Mouse (Mus musculus): Measurements from ENCODE around the gene Padi3. TPM values are rescaled to one million over a fixed set of nuclear protein-coding genes. Genes with fewer than 3 reads are reported as not detected.

Gene Padi3
- polyA plus RNA-seq, 1 experiment: not detected

DNA sequence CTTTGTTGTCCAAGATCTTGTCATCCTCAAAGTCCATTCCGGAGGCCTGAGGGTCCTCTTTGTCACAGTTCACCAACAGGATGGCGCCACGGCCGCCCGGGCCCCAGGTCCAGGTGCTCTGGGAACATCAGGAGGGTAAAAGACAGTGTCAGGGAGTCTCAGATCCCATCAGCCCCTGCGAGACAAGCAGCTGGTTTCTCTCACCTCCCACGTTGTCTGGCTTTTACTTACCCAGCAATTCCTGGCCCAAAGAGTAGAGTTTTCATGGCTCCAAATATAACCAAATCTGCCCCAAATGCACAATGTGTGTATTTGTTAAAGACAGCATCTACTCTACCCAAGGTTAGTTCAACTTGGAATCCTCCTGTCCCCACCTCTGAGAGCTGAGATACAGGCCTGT is 48.8 kb downstream of the Padi3 start:
- H3K36me3 ChIP-seq (ENCODE audit: control insufficient read depth): no peaks in the 10 kb centered on the region; the same call in 1 of the 2 replicates
- no peak overlapping the region for H3K4me3 ChIP-seq (replicated peaks)
- H3K27me3 ChIP-seq (ENCODE audit: control insufficient read depth): no peaks in the 10 kb centered on the region
- no peak for TF ChIP-seq GATA1 (IDR thresholded peaks at IDR 0.05; ENCODE audit: low read length)
- TF ChIP-seq TAL1 (IDR thresholded peaks at IDR 0.05; ENCODE audit: low read length): no peak
- H3K9me3 ChIP-seq (ENCODE audit: control insufficient read depth, low read length): peaks cover 1% of the 10 kb centered on the region; the same call in 1 of the 2 replicates
- H3K4me1 ChIP-seq (ENCODE audit: control insufficient read depth): peaks cover 5% of the 10 kb centered on the region

- no peak overlapping the region for H3K4me3 ChIP-seq (replicated peaks)
- no peaks in the 10 kb centered on the region for H3K9me3 ChIP-seq (ENCODE audit: control insufficient read depth, low read length)
- peaks cover 10% of the 10 kb centered on the region for H3K4me1 ChIP-seq (ENCODE audit: control insufficient read depth)
- TF ChIP-seq GATA1 (IDR thresholded peaks at IDR 0.05; ENCODE audit: low read length): no peak
- no peak for TF ChIP-seq TAL1 (IDR thresholded peaks at IDR 0.05; ENCODE audit: low read length)
- no peaks in the 10 kb centered on the region; the same call in 1 of the 2 replicates for H3K36me3 ChIP-seq (ENCODE audit: control insufficient read depth)
- no peaks in the 10 kb centered on the region for H3K27me3 ChIP-seq (ENCODE audit: control insufficient read depth)
Measured at GRCm38 (mm10) chr4:140755811-140756210, 54.6 kb downstream of the Padi3 start.

- H3K4me3 ChIP-seq (replicated peaks): no peak overlapping the region
- peaks cover 13% of the 10 kb centered on the region for H3K4me1 ChIP-seq (ENCODE audit: control insufficient read depth)
- H3K9me3 ChIP-seq (ENCODE audit: control insufficient read depth, low read length): no peaks in the 10 kb centered on the region
- H3K36me3 ChIP-seq (ENCODE audit: control insufficient read depth): no peaks in the 10 kb centered on the region; the same call in 1 of the 2 replicates
- H3K27me3 ChIP-seq (ENCODE audit: control insufficient read depth): no peaks in the 10 kb centered on the region
- TF ChIP-seq GATA1 (IDR thresholded peaks at IDR 0.05; ENCODE audit: low read length) (no peak), TAL1 (IDR thresholded peaks at IDR 0.05; ENCODE audit: low read length) (no peak)
Measured at GRCm38 (mm10) chr4:140753366-140753765, 57.1 kb downstream of the Padi3 start.

GRCm38 (mm10) chr4:140750328-140750727 is 60.1 kb downstream of the Padi3 start:
- Histone ChIP-seq H3K9me3 (ENCODE audit: control insufficient read depth, low read length) (no peaks in the 10 kb centered on the region), H3K4me3 (replicated peaks) (peak overlapping the region; percentile 12), H3K4me1 (ENCODE audit: control insufficient read depth) (peaks cover 8% of the 10 kb centered on the region), H3K27me3 (ENCODE audit: control insufficient read depth) (no peaks in the 10 kb centered on the region), H3K36me3 (ENCODE audit: control insufficient read depth) (no peaks in the 10 kb centered on the region)
- TF ChIP-seq GATA1 (IDR thresholded peaks at IDR 0.05; ENCODE audit: low read length): no peak
- no peak for TF ChIP-seq TAL1 (IDR thresholded peaks at IDR 0.05; ENCODE audit: low read length)

GRCm38 (mm10) chr4:140747978-140748377 is 62.5 kb downstream of the Padi3 start:
- Histone ChIP-seq H3K9me3 (ENCODE audit: control insufficient read depth, low read length) (no peaks in the 10 kb centered on the region), H3K36me3 (ENCODE audit: control insufficient read depth) (no peaks in the 10 kb centered on the region), H3K27me3 (ENCODE audit: control insufficient read depth) (0 out of 2 replicates have a peak, but pooled peaks cover 5% of the 10 kb centered on the region), H3K4me3 (replicated peaks) (no peak overlapping the region), H3K4me1 (ENCODE audit: control insufficient read depth) (peaks cover 6% of the 10 kb centered on the region)
- TF ChIP-seq TAL1 (IDR thresholded peaks at IDR 0.05; ENCODE audit: low read length): no peak
- no peak for TF ChIP-seq GATA1 (IDR thresholded peaks at IDR 0.05; ENCODE audit: low read length)

GRCm38 (mm10) chr4:140744654-140745053 is 65.8 kb downstream of the Padi3 start:
- Histone ChIP-seq H3K4me1 (ENCODE audit: control insufficient read depth) (no peaks in the 10 kb centered on the region), H3K4me3 (replicated peaks) (no peak overlapping the region), H3K36me3 (ENCODE audit: control insufficient read depth) (no peaks in the 10 kb centered on the region), H3K9me3 (ENCODE audit: control insufficient read depth, low read length) (no peaks in the 10 kb centered on the region), H3K27me3 (ENCODE audit: control insufficient read depth) (peaks cover 7% of the 10 kb centered on the region)
- TF ChIP-seq GATA1 (IDR thresholded peaks at IDR 0.05; ENCODE audit: low read length) (no peak), TAL1 (IDR thresholded peaks at IDR 0.05; ENCODE audit: low read length) (no peak)

- Histone ChIP-seq H3K36me3 (ENCODE audit: control insufficient read depth) (no peaks in the 10 kb centered on the region), H3K9me3 (ENCODE audit: control insufficient read depth, low read length) (no peaks in the 10 kb centered on the region), H3K27me3 (ENCODE audit: control insufficient read depth) (peaks cover 7% of the 10 kb centered on the region), H3K4me3 (replicated peaks) (no peak overlapping the region), H3K4me1 (ENCODE audit: control insufficient read depth) (no peaks in the 10 kb centered on the region)
- TF ChIP-seq TAL1 (IDR thresholded peaks at IDR 0.05; ENCODE audit: low read length) (no peak), GATA1 (IDR thresholded peaks at IDR 0.05; ENCODE audit: low read length) (no peak)
Measured at GRCm38 (mm10) chr4:140743086-140743485, 67.4 kb downstream of the Padi3 start.

DNA sequence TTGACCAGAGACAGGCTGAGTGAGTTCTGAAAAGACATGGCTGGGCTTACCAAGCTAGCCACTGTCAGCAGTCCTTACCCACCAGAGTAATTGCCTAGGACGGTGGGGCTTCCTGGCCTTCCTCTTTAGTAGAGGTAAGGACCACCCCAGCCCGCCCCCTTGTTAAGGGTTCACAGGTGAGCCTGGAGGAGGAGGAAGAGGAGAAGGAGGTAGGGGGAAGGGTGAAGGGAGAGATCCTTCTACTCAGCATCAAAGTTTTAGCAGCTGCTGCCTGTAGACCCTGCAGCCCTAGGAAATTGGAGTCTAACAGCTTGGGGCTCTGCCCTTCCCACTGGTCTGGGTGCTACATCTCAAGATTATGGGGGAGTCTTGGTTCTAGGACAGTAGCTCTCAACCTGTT is 67.9 kb downstream of the Padi3 start, which contains the start of gene Padi6:
Gene Padi6 (minus strand): TSS at position 101 of the 400 bp plus-strand sequence.
- TF ChIP-seq GATA1 (IDR thresholded peaks at IDR 0.05; ENCODE audit: low read length): no peak
- no peak for TF ChIP-seq TAL1 (IDR thresholded peaks at IDR 0.05; ENCODE audit: low read length)
- H3K9me3 ChIP-seq (ENCODE audit: control insufficient read depth, low read length): no peaks in the 10 kb centered on the region
- H3K4me1 ChIP-seq (ENCODE audit: control insufficient read depth): no peaks in the 10 kb centered on the region; the same call in 1 of the 2 replicates
- peaks cover 7% of the 10 kb centered on the region for H3K27me3 ChIP-seq (ENCODE audit: control insufficient read depth)
- H3K36me3 ChIP-seq (ENCODE audit: control insufficient read depth): no peaks in the 10 kb centered on the region
- H3K4me3 ChIP-seq (replicated peaks): no peak within 1 kb of the TSS

DNA sequence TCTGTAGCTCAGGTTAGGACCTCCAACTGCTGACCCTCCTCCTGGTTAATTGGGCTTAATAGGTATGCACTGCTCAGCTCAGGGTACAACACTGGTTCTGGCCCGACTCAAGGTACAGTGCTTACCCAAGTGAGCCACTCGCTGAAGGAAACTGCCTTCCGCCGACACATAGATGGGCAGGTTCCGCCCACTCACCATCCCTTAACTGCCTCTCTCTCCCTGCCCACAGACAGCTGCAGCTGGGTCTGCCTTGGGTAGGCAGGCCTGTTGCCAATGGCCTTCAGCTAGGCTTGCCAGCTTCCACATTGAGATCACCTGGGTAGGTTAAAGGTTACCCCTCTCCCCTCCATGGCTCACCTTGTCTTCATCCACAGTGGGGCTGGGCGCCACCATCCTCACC is 69.0 kb downstream of the Padi3 start:
- H3K4me3 ChIP-seq (replicated peaks): no peak overlapping the region
- no peak for TF ChIP-seq TAL1 (IDR thresholded peaks at IDR 0.05; ENCODE audit: low read length)
- peaks cover 4% of the 10 kb centered on the region; the same call in 1 of the 2 replicates for H3K4me1 ChIP-seq (ENCODE audit: control insufficient read depth)
- no peaks in the 10 kb centered on the region for H3K36me3 ChIP-seq (ENCODE audit: control insufficient read depth)
- H3K9me3 ChIP-seq (ENCODE audit: control insufficient read depth, low read length): no peaks in the 10 kb centered on the region
- H3K27me3 ChIP-seq (ENCODE audit: control insufficient read depth): peaks cover 7% of the 10 kb centered on the region

DNA sequence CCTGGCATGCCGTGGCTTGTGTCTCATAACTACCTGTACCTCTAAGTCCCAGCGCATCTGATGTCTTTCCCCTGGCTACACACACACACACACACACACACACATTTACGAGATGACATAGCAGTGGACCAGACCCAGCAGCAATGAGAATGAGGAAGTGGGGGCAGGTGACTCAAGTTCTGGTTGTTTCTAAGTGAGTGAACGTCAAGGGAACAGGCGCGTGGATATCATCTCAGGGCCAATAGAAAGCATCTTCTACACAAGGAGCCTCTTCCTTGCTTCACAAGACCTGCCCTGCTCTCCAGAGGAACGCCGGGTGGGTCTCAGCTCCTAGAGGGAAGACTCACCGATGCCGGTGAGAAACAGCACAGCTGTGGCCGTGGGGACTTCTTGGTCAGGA is 69.8 kb downstream of the Padi3 start:
- peaks cover 4% of the 10 kb centered on the region; the same call in 1 of the 2 replicates for H3K4me1 ChIP-seq (ENCODE audit: control insufficient read depth)
- TF ChIP-seq GATA1 (IDR thresholded peaks at IDR 0.05; ENCODE audit: low read length) (no peak), TAL1 (IDR thresholded peaks at IDR 0.05; ENCODE audit: low read length) (no peak)
- no peaks in the 10 kb centered on the region for H3K9me3 ChIP-seq (ENCODE audit: control insufficient read depth, low read length)
- H3K27me3 ChIP-seq (ENCODE audit: control insufficient read depth): peaks cover 7% of the 10 kb centered on the region
- H3K36me3 ChIP-seq (ENCODE audit: control insufficient read depth): no peaks in the 10 kb centered on the region
- H3K4me3 ChIP-seq (replicated peaks): no peak overlapping the region

Other genes starting within 250 kb of the Padi3 start
- gene Arhgef10l, start 144.6 kb downstream of the Padi3 start, polyA plus RNA-seq (2012): 0.12 TPM in 1 of 2 replicates, not detected in the other
- gene Rcc2, start 110.1 kb downstream of the Padi3 start, polyA plus RNA-seq (2012): 31.0 and 36.3 TPM in 2 replicates
- gene Padi6, start 68.0 kb downstream of the Padi3 start, polyA plus RNA-seq (2012): not detected in 2 replicates
- gene Padi4, start 36.4 kb downstream of the Padi3 start, polyA plus RNA-seq (2012): 0.88 TPM in 1 of 2 replicates, not detected in the other
- gene Padi1, start 35.1 kb upstream of the Padi3 start, polyA plus RNA-seq (2012): 0.01 TPM in 1 of 2 replicates, not detected in the other
- gene Padi2, start 95.7 kb upstream of the Padi3 start, polyA plus RNA-seq (2012): 2.4 and 2.6 TPM in 2 replicates
- 9.3 and 10.1 TPM in 2 replicates for gene Sdhb, start 150.6 kb upstream of the Padi3 start, polyA plus RNA-seq (2012)
- gene Atp13a2, start 176.2 kb upstream of the Padi3 start, polyA plus RNA-seq (2012): 1.1 and 1.5 TPM in 2 replicates
- gene Mfap2, start 199.8 kb upstream of the Padi3 start, polyA plus RNA-seq (2012): 0.08 and 0.12 TPM in 2 replicates
- gene Crocc, start 249.9 kb upstream of the Padi3 start, polyA plus RNA-seq (2012): 0.49 and 0.50 TPM in 2 replicates

Measured in erythroblast, embryonic 14.5 days (primary cell).